Mouse (Mus musculus) CH12.LX (cell line): Measurements from ENCODE around the gene Hpn. TPM values are rescaled to one million over a fixed set of nuclear protein-coding genes. Genes with fewer than 3 reads are reported as not detected.
A peak's percentile ranks its signal among the peaks of the same experiment; 100 is the strongest.

Source experiments
- DNase-seq: peaks from one replicate; pipeline ENCODE4 v3.0.0-alpha.2; 2013; ENCODE audit errors: extremely low read depth
- H3K27ac ChIP-seq: 2 replicates; pipeline ENCODE4 v1.5.1; 2012; ENCODE audit warnings: low read depth, mild to moderate bottlenecking, control low read depth, moderate library complexity; ENCODE audit not compliant: insufficient read depth
- H3K27me3 ChIP-seq: replicated peaks from 2 replicates; pipeline ENCODE3; 2012; ENCODE audit warnings: inconsistent platforms
- H3K36me3 ChIP-seq, 2 experiments: replicated peaks in 1 of 2; 2 replicates each; pipeline versions ENCODE3 to v1.6.1; 2012; ENCODE audit warnings: inconsistent platforms in 1 of 2, low read length in 1 of 2, mild to moderate bottlenecking in 1 of 2, mixed read lengths in 1 of 2, moderate library complexity in 1 of 2; ENCODE audit not compliant: control insufficient read depth in 1 of 2, insufficient read depth in 1 of 2
- H3K4me1 ChIP-seq, 2 experiments: 2 replicates each; pipeline ENCODE4 v1.6.1; 2012; ENCODE audit warnings: inconsistent platforms in 1 of 2, moderate library complexity in 1 of 2; ENCODE audit not compliant: insufficient read depth in 2 of 2, control insufficient read depth in 1 of 2
- H3K4me2 ChIP-seq: 2 replicates; pipeline ENCODE4 v1.6.1; 2012; ENCODE audit warnings: low read depth, mild to moderate bottlenecking, control low read depth; ENCODE audit not compliant: poor library complexity, insufficient read depth, severe bottlenecking
- H3K4me3 ChIP-seq, 3 experiments: fragments of 150-350 bp in 1 of 3; sonication (generic) in 1 of 3; replicated peaks in 1 of 3; 2 replicates each; pipeline versions ENCODE3 to v1.5.1; 2011 to 2012; ENCODE audit warnings: low read depth in 2 of 3, low read length in 2 of 3, mild to moderate bottlenecking in 2 of 3, moderate library complexity in 2 of 3, control low read depth in 1 of 3, improper control_type of control experiment in 1 of 3, inconsistent platforms in 1 of 3, mixed read lengths in 1 of 3; ENCODE audit not compliant: poor library complexity in 1 of 3
- H3K79me2 ChIP-seq: replicated peaks from 2 replicates; pipeline ENCODE4 v1.6.1; 2012; ENCODE audit warnings: mild to moderate bottlenecking, moderate library complexity; ENCODE audit not compliant: control insufficient read depth, poor library complexity, insufficient read depth, severe bottlenecking; ENCODE audit errors: extremely low read depth
- H3K9ac ChIP-seq: 2 replicates; pipeline ENCODE4 v1.6.1; 2012; ENCODE audit warnings: low read depth, mild to moderate bottlenecking, control low read depth, moderate library complexity; ENCODE audit not compliant: insufficient read depth
- H3K9me3 ChIP-seq: replicated peaks from 2 replicates; pipeline ENCODE3; 2012; ENCODE audit warnings: low read length, inconsistent platforms, mixed read lengths
- CHD1 ChIP-seq: IDR thresholded peaks from 2 replicates; pipeline ENCODE4 v1.6.1; 2012; ENCODE audit warnings: low read depth, low read length, improper control_type of control experiment, inconsistent platforms
- CTCF ChIP-seq, 2 experiments: IDR thresholded peaks in 1 of 2; conservative IDR thresholded peaks in 1 of 2; 2 replicates each; pipeline ENCODE4 v1.5.1; 2011 to 2012; ENCODE audit warnings: low read depth in 2 of 2, low read length in 2 of 2, improper control_type of control experiment in 1 of 2, inconsistent platforms in 1 of 2, mild to moderate bottlenecking in 1 of 2, moderate library complexity in 1 of 2
- E2F4 ChIP-seq: IDR thresholded peaks from 2 replicates; pipeline ENCODE4 v1.6.1; 2011; ENCODE audit warnings: low read depth, low read length, improper control_type of control experiment; ENCODE audit not compliant: insufficient replicate concordance
- ELF1 ChIP-seq: IDR thresholded peaks from 2 replicates; pipeline ENCODE4 v1.6.1; 2014; ENCODE audit warnings: low read depth, mild to moderate bottlenecking, inconsistent platforms, low read length, improper control_type of control experiment
- IRF4 ChIP-seq: IDR thresholded peaks from 2 replicates; pipeline ENCODE4 v1.6.1; 2014; ENCODE audit warnings: low read depth, mild to moderate bottlenecking, inconsistent platforms, low read length, improper control_type of control experiment
- JUND ChIP-seq: conservative IDR thresholded peaks from 2 replicates; pipeline ENCODE4 v1.6.1; 2011; ENCODE audit warnings: low read depth, low read length, improper control_type of control experiment
- KAT2A ChIP-seq: IDR thresholded peaks from 2 replicates; pipeline ENCODE4 v1.6.1; 2012; ENCODE audit warnings: low read length, improper control_type of control experiment, inconsistent platforms; ENCODE audit not compliant: insufficient replicate concordance
- MAFK ChIP-seq: IDR thresholded peaks from 2 replicates; pipeline ENCODE4 v1.6.1; 2011; ENCODE audit warnings: low read length, improper control_type of control experiment; ENCODE audit not compliant: insufficient replicate concordance
- MYC ChIP-seq: IDR thresholded peaks from 2 replicates; pipeline ENCODE4 v1.6.1; 2011; ENCODE audit warnings: low read depth, mild to moderate bottlenecking, improper control_type of control experiment, low read length
- POLR2A ChIP-seq: IDR thresholded peaks from 2 replicates; pipeline ENCODE4 v1.6.1; 2011; ENCODE audit warnings: low read depth, mild to moderate bottlenecking, improper control_type of control experiment, low read length
- POLR2AphosphoS2 ChIP-seq: IDR thresholded peaks from 2 replicates; pipeline ENCODE4 v1.6.1; 2011; ENCODE audit warnings: low read depth, low read length, improper control_type of control experiment
- RAD21 ChIP-seq: IDR thresholded peaks from 2 replicates; pipeline ENCODE4 v1.6.1; 2011; ENCODE audit warnings: low read depth, mild to moderate bottlenecking, low read length, improper control_type of control experiment, moderate library complexity
- RCOR1 ChIP-seq: conservative IDR thresholded peaks from 2 replicates; pipeline ENCODE4 v1.6.1; 2012; ENCODE audit warnings: low read depth, mild to moderate bottlenecking, inconsistent platforms, low read length, improper control_type of control experiment
- SIN3A ChIP-seq: IDR thresholded peaks from 2 replicates; pipeline ENCODE4 v1.6.1; 2012; ENCODE audit warnings: low read length, improper control_type of control experiment, inconsistent platforms
- SMC3 ChIP-seq: IDR thresholded peaks from 2 replicates; pipeline ENCODE4 v1.6.1; 2011; ENCODE audit warnings: low read depth, low read length, improper control_type of control experiment
- UBTF ChIP-seq: IDR thresholded peaks from 2 replicates; pipeline ENCODE4 v1.6.1; 2012; ENCODE audit warnings: low read depth, mild to moderate bottlenecking, inconsistent platforms, low read length, improper control_type of control experiment, moderate library complexity
- USF1 ChIP-seq: IDR thresholded peaks from 2 replicates; pipeline ENCODE4 v1.6.1; 2014; ENCODE audit warnings: low read depth, mild to moderate bottlenecking, inconsistent platforms, low read length, improper control_type of control experiment
- ZC3H11A ChIP-seq: IDR thresholded peaks from 2 replicates; pipeline ENCODE4 v1.6.1; 2012; ENCODE audit warnings: low read depth, mild to moderate bottlenecking, inconsistent platforms, low read length, improper control_type of control experiment
- ZMIZ1 ChIP-seq: IDR thresholded peaks from 2 replicates; pipeline ENCODE4 v1.6.1; 2012; ENCODE audit warnings: low read depth, mild to moderate bottlenecking, inconsistent platforms, low read length, improper control_type of control experiment
- ZNF384 ChIP-seq: IDR thresholded peaks from 2 replicates; pipeline ENCODE4 v1.6.1; 2012; ENCODE audit warnings: low read depth, low read length, improper control_type of control experiment, inconsistent platforms
- dilution Hi-C: fragments of 300-500 bp; cut with MboI; formaldehyde crosslinking; loops from 2 replicates; pipeline ENCODE4 v1.14.3; 2020; ENCODE audit warnings: low sequenced_read_pairs; ENCODE audit not compliant: extremely low pct_unique_long_range_greater_than_20kb, extremely low pct_ligation_motif_present
- in situ Hi-C: fragments of 300-500 bp; cut with MboI; formaldehyde crosslinking; loops from 3 replicates; pipeline ENCODE4 v1.14.3; 2019; ENCODE audit warnings: low sequenced_read_pairs, low pct_ligation_motif_present, low pct_unique_long_range_greater_than_20kb, mixed read lengths
- polyA plus RNA-seq: library from polyadenylated mRNA; unstranded; fragments of >175 nt; gene quantifications from 2 replicates; pipeline ENCODE4 v1.2.1, GENCODE M21; 2012; ENCODE audit warnings: low read depth; ENCODE audit not compliant: insufficient read length
- total RNA-seq, 2 experiments: library from RNA; depleted of rRNA; stranded (reverse); fragments of 300-350 nt in 1 of 2; fragments of >200 nt in 1 of 2; gene quantifications; 2 replicates each; pipeline ENCODE4 v1.2.3; 2012 to 2014

Hpn gene
- total and polyA plus RNA-seq, 3 experiments: 3.0 to 16.7 (median 8.7) TPM

DNA sequence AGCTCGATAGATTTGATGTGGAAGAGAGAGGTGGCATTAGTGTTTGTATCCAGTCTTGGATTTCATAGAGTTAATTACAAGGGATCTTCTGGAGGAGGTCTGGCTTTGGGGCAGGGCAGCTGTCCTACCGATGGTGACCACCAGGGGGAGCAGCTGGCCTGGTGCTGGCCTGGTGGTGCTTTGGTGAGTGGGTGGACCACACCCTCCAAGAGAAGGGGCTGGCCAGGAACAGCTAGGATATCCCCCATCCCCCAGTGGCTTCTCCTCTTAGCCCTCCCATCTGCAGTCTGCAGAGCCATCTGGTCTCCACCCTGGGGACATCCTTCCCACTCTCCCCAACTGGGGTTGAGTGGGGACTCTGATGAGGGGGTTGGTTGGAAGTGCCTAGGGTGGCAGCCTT, 56.0 kb downstream of the Hpn start, which contains the start of gene Lgi4:
Lgi4 (plus strand) TSS at position 235 of the 400 bp plus-strand sequence.
- DNase-seq: peak; percentile 52
- no peak within 1 kb of the TSS for H3K4me3 ChIP-seq
- H3K27ac ChIP-seq: no peak within 1 kb of the TSS
- no peak within 1 kb of the TSS for H3K9ac ChIP-seq
- peaks cover 0 to 5% of the 10 kb centered on the region in 2 experiments; a peak in 2 of 4 replicates for H3K4me1 ChIP-seq
- H3K9me3 ChIP-seq: no peaks in the 10 kb centered on the region
- TF ChIP-seq RAD21 (peak; percentile 72), POLR2AphosphoS2 (no peak), CTCF (conservative IDR thresholded peaks at IDR 0.05 in 1 of 2, IDR thresholded peaks at IDR 0.05 in 1 of 2; ENCODE audit: low read depth in 2 of 2, low read length in 2 of 2) (peak; percentile 89 to 90), CHD1 (no peak), MAFK (no peak), POLR2A (no peak), ZC3H11A (peak; percentile 47), E2F4 (no peak), UBTF (no peak), SMC3 (peak; percentile 93)
- H3K79me2 ChIP-seq: no peaks in the 10 kb centered on the region
- peaks cover 39% of the 10 kb centered on the region for H3K27me3 ChIP-seq
- no peaks in the 10 kb centered on the region for H3K36me3 ChIP-seq
- dilution Hi-C loops: no loop called here
- in situ Hi-C loops: no loop called here
- no peak within 1 kb of the TSS for H3K4me2 ChIP-seq

- Histone ChIP-seq H3K9ac (no peak overlapping the region), H3K4me2 (no peak overlapping the region), H3K4me1 (peaks cover 0 to 5% of the 10 kb centered on the region in 2 experiments; a peak in 2 of 4 replicates), H3K79me2 (no peaks in the 10 kb centered on the region), H3K4me3 (no peak overlapping the region), H3K36me3 (no peaks in the 10 kb centered on the region), H3K27ac (no peak overlapping the region), H3K27me3 (peaks cover 39% of the 10 kb centered on the region), H3K9me3 (no peaks in the 10 kb centered on the region)
- DNase-seq: no peak
- no peak for TF ChIP-seq RAD21
- no peak for TF ChIP-seq POLR2AphosphoS2
- TF ChIP-seq USF1: no peak
- no peak for TF ChIP-seq MYC
- TF ChIP-seq JUND: no peak
- TF ChIP-seq ZMIZ1: no peak
- no peak for TF ChIP-seq ZNF384
- no peak for TF ChIP-seq IRF4
- no peak for TF ChIP-seq KAT2A
- TF ChIP-seq RCOR1: no peak
- TF ChIP-seq ELF1: no peak
- TF ChIP-seq SIN3A: no peak
- in situ Hi-C loops (no loop called here), dilution Hi-C loops (no loop called here)
These were observed 56.9 kb downstream of the Hpn start for GRCm38 (mm10) chr7:31058211-31058610.
